Mouse (Mus musculus) neutrophil, adult 65 days (primary cell): ENCODE measurements around the gene H2-Eb2. TPM values are rescaled to one million over a fixed set of nuclear protein-coding genes. Genes with fewer than 3 reads are reported as not detected.

Experiments
- total RNA-seq: library from RNA; stranded (reverse); gene quantifications from 2 replicates; pipeline ENCODE4 v1.2.4, GENCODE M21; 2023

H2-Eb2 gene
- total RNA-seq = not detected in 2 replicates

GRCm38 (mm10) chr17:34325436-34325835 is at the start of gene H2-Eb2:
H2-Eb2 (plus strand) TSS chr17:34325665.

GRCm38 (mm10) chr17:34287648-34288047 is 37.8 kb upstream of the H2-Eb2 start, which contains the start of gene H2-Aa:
H2-Aa (minus strand) TSS chr17:34287823.

GRCm38 (mm10) chr17:34305380-34306030 is 20.0 kb upstream of the H2-Eb2 start, which contains the start of gene H2-Eb1:
H2-Eb1 (plus strand) TSS chr17:34305867.

GRCm38 (mm10) chr17:34354539-34354938 is 29.1 kb downstream of the H2-Eb2 start, which contains the start of gene Btnl2:
Btnl2 (plus strand) TSS chr17:34354822.

GRCm38 (mm10) chr17:34376847-34377246 is 51.4 kb downstream of the H2-Eb2 start, which contains the start of gene Btnl1:
Btnl1 (plus strand) TSS chr17:34377132.

Other genes starting within 250 kb of the H2-Eb2 start
- gene H2-Oa, start 233.3 kb upstream of the H2-Eb2 start, total RNA-seq = 1.6 and 2.5 TPM in 2 replicates
- gene H2-DMa, start 206.1 kb upstream of the H2-Eb2 start, total RNA-seq = 37.1 and 59.5 TPM in 2 replicates
- gene Brd2, start 203.0 kb upstream of the H2-Eb2 start, total RNA-seq = 207 and 226 TPM in 2 replicates
- gene H2-DMb2, start 182.4 kb upstream of the H2-Eb2 start, total RNA-seq = 18.6 and 19.3 TPM in 2 replicates
- gene H2-DMb1, start 172.6 kb upstream of the H2-Eb2 start, total RNA-seq = 22.2 and 30.6 TPM in 2 replicates
- gene Tap1, start 138.1 kb upstream of the H2-Eb2 start, total RNA-seq = 51.1 and 63.7 TPM in 2 replicates
- 80.5 and 98.6 TPM in 2 replicates for gene Psmb9, start 137.9 kb upstream of the H2-Eb2 start, total RNA-seq
- 78.8 and 79.3 TPM in 2 replicates for gene Psmb8, start 127.9 kb upstream of the H2-Eb2 start, total RNA-seq
- gene Tap2, start 122.1 kb upstream of the H2-Eb2 start, total RNA-seq = 72.1 and 96.2 TPM in 2 replicates
- gene H2-Ob, start 86.8 kb upstream of the H2-Eb2 start, total RNA-seq = 1.6 and 2.7 TPM in 2 replicates
- gene H2-Ab1, start 68.0 kb upstream of the H2-Eb2 start, total RNA-seq = 15.7 and 37.9 TPM in 2 replicates
- 18.1 and 28.1 TPM in 2 replicates for gene H2-Aa, start 37.8 kb upstream of the H2-Eb2 start, total RNA-seq
- 10.8 and 19.1 TPM in 2 replicates for gene H2-Eb1, start 19.8 kb upstream of the H2-Eb2 start, total RNA-seq
- gene Btnl2, start 29.2 kb downstream of the H2-Eb2 start, total RNA-seq = 2.8 and 3.5 TPM in 2 replicates
- not detected in 2 replicates for gene Btnl1, start 51.5 kb downstream of the H2-Eb2 start, total RNA-seq
- not detected in 2 replicates for gene BC051142, start 73.2 kb downstream of the H2-Eb2 start, total RNA-seq
- not detected in 2 replicates for gene Btnl4, start 151.7 kb downstream of the H2-Eb2 start, total RNA-seq
- not detected in 2 replicates for gene Btnl6, start 191.7 kb downstream of the H2-Eb2 start, total RNA-seq
- gene Notch4, start 238.6 kb downstream of the H2-Eb2 start, total RNA-seq = 0.57 and 1.5 TPM in 2 replicates